Mouse (Mus musculus) liver, postnatal 0 days (tissue): ENCODE measurements around the gene Map2k1.

Experiments
- CTCF ChIP-seq: sonication (generic); IDR thresholded peaks from 2 replicates; pipeline ENCODE4 v1.5.1; 2016; ENCODE audit warnings: antibody characterized with exemption, low read depth
- EP300 ChIP-seq: IDR thresholded peaks from 2 replicates; pipeline ENCODE4 v1.6.1; 2016; ENCODE audit warnings: antibody characterized with exemption, low read depth, mild to moderate bottlenecking

DNA sequence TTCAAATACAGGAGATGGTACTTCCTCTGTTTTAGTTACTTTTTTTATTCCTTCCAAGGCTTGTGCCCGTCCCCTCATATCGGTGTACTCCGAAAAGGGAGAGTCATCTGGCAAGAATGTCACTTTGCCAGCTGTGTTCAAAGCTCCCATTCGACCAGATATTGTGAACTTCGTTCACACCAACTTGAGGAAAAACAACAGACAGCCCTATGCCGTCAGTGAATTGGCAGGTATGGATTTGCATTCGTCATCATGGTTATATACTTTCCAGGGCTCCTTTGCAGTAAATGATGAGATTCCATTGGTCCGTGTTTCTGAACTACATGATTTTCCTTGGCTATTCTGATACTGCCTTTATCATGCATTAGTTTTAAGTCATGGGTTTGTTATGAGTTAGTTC lies 78.7 kb downstream of the Map2k1 start:
- TF ChIP-seq CTCF (no peak), EP300 (no peak)
